8 mouse cellular contexts compared by ENCODE assay signal in genomic region chr17:40879528-40879923, GRCm38 (mm10). TPM values are rescaled to one million over a fixed set of nuclear protein-coding genes. Genes with fewer than 3 reads are reported as not detected.
DNase-seq lines count a peak whose midpoint lies in the region; ATAC-seq and TF ChIP-seq lines count a peak whose summit lies in the region.

No protein-coding gene starts in this region.

- H3K27me3 ChIP-seq in forebrain, embryonic 16.5 days (replicated peaks; ENCODE audit: control insufficient read depth, insufficient read depth, low read length) = no peaks in the 10 kb centered on the region
- no peaks in the 10 kb centered on the region for H3K27me3 ChIP-seq in liver, postnatal 0 days (ENCODE audit: insufficient read depth, low read length)

- no peak for DNase-seq in gastrocnemius, adult 2 months
- DNase-seq in gastrocnemius, postnatal 10 days = no peak
- DNase-seq in 416B (ENCODE audit: low read depth) = peak; percentile 47
- DNase-seq in liver, postnatal 0 days = no peak
- no peak for DNase-seq in layer of hippocampus, postnatal 14 days (ENCODE audit: low spot score in 2 of 2)
- DNase-seq in retina, embryonic 14.5 days (ENCODE audit: low spot score) = no peak

- no peaks in the 10 kb centered on the region for H3K36me3 ChIP-seq in forebrain, embryonic 16.5 days (ENCODE audit: control insufficient read depth, insufficient read depth)
- no peaks in the 10 kb centered on the region for H3K36me3 ChIP-seq in liver, postnatal 0 days (replicated peaks; ENCODE audit: insufficient read depth, low read length)

- H3K9ac ChIP-seq in forebrain, embryonic 16.5 days (replicated peaks; ENCODE audit: low read depth, low read length) = no peak overlapping the region
- H3K9ac ChIP-seq in liver, postnatal 0 days (replicated peaks) = peak overlapping the region; percentile 72

- peaks cover 3% of the 10 kb centered on the region; the same call in 1 of the 2 replicates for H3K4me1 ChIP-seq in forebrain, embryonic 16.5 days (replicated peaks; ENCODE audit: control insufficient read depth, insufficient read depth, low read length)
- H3K4me1 ChIP-seq in liver, postnatal 0 days (ENCODE audit: insufficient read depth) = peaks cover 9% of the 10 kb centered on the region

- 17% methylated on average over 6 of the region's 6 CpGs for WGBS in forebrain, embryonic 16.5 days
- WGBS in liver, postnatal 0 days (ENCODE audit: insufficient replicate concordance) = 7% methylated on average over 6 of the region's 6 CpGs

- peak overlapping the region; percentile 82 for H3K27ac ChIP-seq in gastrocnemius, adult 2 months
- H3K27ac ChIP-seq in forebrain, embryonic 16.5 days (ENCODE audit: low read length) = no peak overlapping the region
- no peak overlapping the region for H3K27ac ChIP-seq in liver, postnatal 0 days (ENCODE audit: low read depth)

- TF ChIP-seq EP300 in liver, postnatal 0 days (IDR thresholded peaks at IDR 0.05; ENCODE audit: low read depth) = no peak

- H3K4me3 ChIP-seq in gastrocnemius, adult 2 months = peak overlapping the region; percentile 73
- H3K4me3 ChIP-seq in forebrain, embryonic 16.5 days (replicated peaks; ENCODE audit: low read length) = peak overlapping the region; percentile 59
- peak overlapping the region; percentile 75 for H3K4me3 ChIP-seq in liver, postnatal 0 days (ENCODE audit: low read depth, low read length)

- H3K4me2 ChIP-seq in forebrain, embryonic 16.5 days (ENCODE audit: low read length) = peak overlapping the region; percentile 95
- peak overlapping the region; percentile 99 for H3K4me2 ChIP-seq in liver, postnatal 0 days (ENCODE audit: low read depth, low read length)

- TF ChIP-seq CTCF in gastrocnemius, adult 2 months (IDR thresholded peaks at IDR 0.05) = no peak
- no peak for TF ChIP-seq CTCF in liver, postnatal 0 days (IDR thresholded peaks at IDR 0.05; ENCODE audit: low read depth)

- H3K9me3 ChIP-seq in forebrain, embryonic 16.5 days (ENCODE audit: control insufficient read depth, low read length) = no peaks in the 10 kb centered on the region
- no peaks in the 10 kb centered on the region for H3K9me3 ChIP-seq in liver, postnatal 0 days (ENCODE audit: low read length)

- ATAC-seq in forebrain, embryonic 16.5 days = no peak
- ATAC-seq in liver, postnatal 0 days = no peak
- ATAC-seq in inflammation-experienced regulatory T-cells, adult 6 months = no peak

- intact Hi-C loops in gastrocnemius, adult 2 months (cut with DNase I) = no loop called here

RNA-seq across cellular contexts. Expression of gene 9130008F23Rik, which starts 0.8 kb away (rescaled TPM):
- total RNA-seq in gastrocnemius, adult 2 months (2021) = under 1 TPM; 0.17 to 0.20 TPM
- total RNA-seq in gastrocnemius, postnatal 10 days (2021) = under 1 TPM; 0.40 to 0.54 TPM
- 0.49 and 0.52 TPM in 2 replicates for polyA plus RNA-seq in forebrain, embryonic 16.5 days (2015; fragmentation: Nextera tagmentation; extraction: Ambion mirVana)
- polyA plus RNA-seq in liver, postnatal 0 days (2015; fragmentation: Nextera tagmentation; extraction: Ambion mirVana) = 0.09 and 0.22 TPM in 2 replicates
- 1 to 10 TPM in 1 of 3 experiments, not detected in 2; 1.8 TPM for polyA plus RNA-seq in inflammation-experienced regulatory T-cells, adult 6 months (2017; shearing (Covaris generic))
- total RNA-seq in layer of hippocampus, postnatal 14 days (2021) = under 1 TPM in 1 of 2 experiments, not detected in 1; 0.28 TPM

RNA-seq across cellular contexts. Expression of gene Glyatl3, which starts 34.6 kb away (rescaled TPM):
- not detected for total RNA-seq in gastrocnemius, adult 2 months (2021)
- total RNA-seq in gastrocnemius, postnatal 10 days (2021) = not detected
- polyA plus RNA-seq in forebrain, embryonic 16.5 days (2015; fragmentation: Nextera tagmentation; extraction: Ambion mirVana) = not detected in 2 replicates
- polyA plus RNA-seq in liver, postnatal 0 days (2015; fragmentation: Nextera tagmentation; extraction: Ambion mirVana) = not detected in 2 replicates
- polyA plus RNA-seq in inflammation-experienced regulatory T-cells, adult 6 months (2017; shearing (Covaris generic)) = not detected
- total RNA-seq in layer of hippocampus, postnatal 14 days (2021) = not detected

RNA-seq across cellular contexts. Expression of gene Mut, which starts 55.0 kb away (rescaled TPM):
- total RNA-seq in gastrocnemius, adult 2 months (2021) = 10 to 100 TPM; 76.2 to 97.0 TPM
- total RNA-seq in gastrocnemius, postnatal 10 days (2021) = 10 to 100 TPM; 39.3 to 40.1 TPM
- 20.8 and 25.5 TPM in 2 replicates for polyA plus RNA-seq in forebrain, embryonic 16.5 days (2015; fragmentation: Nextera tagmentation; extraction: Ambion mirVana)
- 49.7 and 52.0 TPM in 2 replicates for polyA plus RNA-seq in liver, postnatal 0 days (2015; fragmentation: Nextera tagmentation; extraction: Ambion mirVana)
- polyA plus RNA-seq in inflammation-experienced regulatory T-cells, adult 6 months (2017; shearing (Covaris generic)) = 10 to 100 TPM; 15.8 to 17.2 (median 16.3) TPM
- 10 to 100 TPM; 39.9 to 46.2 TPM for total RNA-seq in layer of hippocampus, postnatal 14 days (2021)

RNA-seq across cellular contexts. Expression of gene Cenpq, which starts 55.3 kb away (rescaled TPM):
- 1 to 10 TPM; 3.8 to 4.4 TPM for total RNA-seq in gastrocnemius, adult 2 months (2021)
- total RNA-seq in gastrocnemius, postnatal 10 days (2021) = 1 to 10 TPM; 6.0 to 6.7 TPM
- 15.7 and 18.9 TPM in 2 replicates for polyA plus RNA-seq in forebrain, embryonic 16.5 days (2015; fragmentation: Nextera tagmentation; extraction: Ambion mirVana)
- polyA plus RNA-seq in liver, postnatal 0 days (2015; fragmentation: Nextera tagmentation; extraction: Ambion mirVana) = 11.7 and 12.4 TPM in 2 replicates
- 10 to 100 TPM; 35.5 to 43.5 (median 40.1) TPM for polyA plus RNA-seq in inflammation-experienced regulatory T-cells, adult 6 months (2017; shearing (Covaris generic))
- 1 to 10 TPM; 4.3 to 4.7 TPM for total RNA-seq in layer of hippocampus, postnatal 14 days (2021)
